Comparison of ENCODE assay signal across 2 mouse cellular contexts in the genomic region with DNA sequence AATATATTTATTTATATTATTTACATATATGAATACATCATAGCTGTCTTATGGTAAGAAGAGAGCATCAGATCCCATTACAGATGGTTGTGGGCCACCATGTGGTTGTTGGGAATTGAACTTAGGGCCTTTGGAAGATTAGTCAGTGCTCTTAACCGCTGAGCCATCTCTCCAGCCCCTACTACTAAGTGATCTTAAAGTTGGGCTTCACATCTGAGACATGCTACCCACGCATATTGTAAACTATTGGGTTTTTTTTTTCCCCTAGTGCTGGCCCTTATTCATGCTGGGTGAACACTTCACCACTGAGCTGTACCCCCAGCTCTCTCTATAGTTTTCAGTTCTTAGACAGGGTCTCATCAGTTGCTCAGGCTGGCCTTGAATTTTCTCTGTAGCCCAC.
TF ChIP-seq lines count a peak whose summit lies in the region.

No protein-coding gene starts in this region.

TF ChIP-seq in CH12.LX, 34 proteins besides CTCF, POLR2A, EP300 and RAD21 (continued from another document):
- no peak for TF ChIP-seq ZMIZ1 (IDR thresholded peaks at IDR 0.05; ENCODE audit: low read depth, low read length)
- no peak for TF ChIP-seq MYC (IDR thresholded peaks at IDR 0.05; ENCODE audit: low read depth, low read length)
- no peak for TF ChIP-seq PAX5 (IDR thresholded peaks at IDR 0.05; ENCODE audit: low read length)
- no peak for TF ChIP-seq MXI1 (IDR thresholded peaks at IDR 0.05; ENCODE audit: low read depth, low read length)
TF ChIP-seq in CH12.LX: peak in this region for 1.

TF ChIP-seq in MEL, 35 proteins besides CTCF, POLR2A, EP300 and RAD21:
- TF ChIP-seq GABPA (IDR thresholded peaks at IDR 0.05; ENCODE audit: low read depth, low read length) (no peak), NELFE (IDR thresholded peaks at IDR 0.05; ENCODE audit: low read depth, low read length) (no peak), RCOR1 (IDR thresholded peaks at IDR 0.05; ENCODE audit: low read depth, low read length) (no peak), TBP (IDR thresholded peaks at IDR 0.05; ENCODE audit: low read depth, low read length) (peak; percentile 95), MEF2A (IDR thresholded peaks at IDR 0.05; ENCODE audit: extremely low read depth, insufficient replicate concordance, low read depth, low read length, poor library complexity, severe bottlenecking) (no peak), MAFK (IDR thresholded peaks at IDR 0.05; ENCODE audit: borderline replicate concordance, low read depth, low read length) (no peak), ELF1 (IDR thresholded peaks at IDR 0.05; ENCODE audit: low read depth, low read length) (no peak)
